Mouse (Mus musculus) retina, embryonic 14.5 days (tissue): ENCODE results near the gene Bcl2l12.
A peak's percentile ranks its signal among the peaks of the same experiment; 100 is the strongest.
"Not testable (repeated sequence)": the region's sequence is repeated elsewhere in the genome, so short reads cannot be mapped to it uniquely, and the experiment has no call there.

ENCODE experiments used
- DNase-seq: peaks from one replicate; pipeline ENCODE4 v3.0.0-alpha.2; 2015; ENCODE audit warnings: low spot score

Gene Bcl2l12

GRCm38 (mm10) chr7:44998501-44998955, at the start of gene Bcl2l12:
Gene Bcl2l12, minus strand, starts transcription at chr7:44998712.
- peak; percentile 29 for DNase-seq

- no peak for DNase-seq
Measured at GRCm38 (mm10) chr7:45047491-45047890, 49.0 kb upstream of the Bcl2l12 start.

- DNase-seq: no peak
Measured at GRCm38 (mm10) chr7:45046853-45047350, 48.4 kb upstream of the Bcl2l12 start.

DNA sequence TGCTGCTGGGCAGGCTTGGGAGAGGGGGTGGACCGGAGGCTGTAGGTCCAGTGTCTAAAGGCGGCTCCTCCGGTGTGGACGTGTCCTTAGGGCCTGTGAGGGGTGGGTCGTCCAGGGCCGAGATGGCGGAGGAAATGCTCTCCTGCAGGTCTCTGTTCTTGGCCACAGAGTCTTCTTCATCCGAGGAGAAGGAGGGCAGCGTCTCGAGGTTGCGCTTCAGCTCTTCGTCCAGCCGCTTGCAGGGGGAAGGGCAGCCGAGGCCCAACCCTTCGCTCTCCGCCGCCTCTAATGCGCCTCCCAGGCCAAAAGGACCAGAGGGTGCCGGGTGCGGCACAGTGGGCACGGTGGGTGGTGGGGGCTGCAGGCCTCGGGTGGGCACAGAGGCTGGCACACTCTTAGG, 47.2 kb upstream of the Bcl2l12 start:
- DNase-seq: no peak

GRCm38 (mm10) chr7:45043307-45043706, 44.8 kb upstream of the Bcl2l12 start:
- no peak for DNase-seq

- DNase-seq: no peak
Measured at GRCm38 (mm10) chr7:45040851-45041250, 42.3 kb upstream of the Bcl2l12 start.

DNA sequence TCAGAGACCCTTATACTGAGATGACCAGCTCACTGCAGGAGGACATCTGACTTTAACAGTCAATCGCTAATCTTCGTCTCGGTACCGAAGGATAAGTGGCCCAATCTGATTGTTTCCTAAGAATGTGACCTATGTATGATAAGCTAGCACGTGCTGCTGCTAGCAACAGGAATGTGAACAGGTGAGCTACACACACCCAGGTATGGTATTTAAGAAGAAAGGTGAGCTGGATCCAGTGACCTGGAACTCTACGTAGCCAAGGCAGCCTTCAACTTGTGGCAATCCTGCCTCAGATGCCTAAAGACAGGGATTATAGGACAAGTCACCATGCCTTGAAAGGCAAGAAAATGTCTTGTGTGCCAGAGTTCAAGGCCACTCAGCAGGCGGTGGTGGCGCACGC, 39.9 kb upstream of the Bcl2l12 start:
- no peak for DNase-seq

GRCm38 (mm10) chr7:45037720-45038361, 39.3 kb upstream of the Bcl2l12 start:
- DNase-seq: peak; percentile 64

- DNase-seq: no peak
Measured at GRCm38 (mm10) chr7:45036702-45037101, 38.2 kb upstream of the Bcl2l12 start.

DNA sequence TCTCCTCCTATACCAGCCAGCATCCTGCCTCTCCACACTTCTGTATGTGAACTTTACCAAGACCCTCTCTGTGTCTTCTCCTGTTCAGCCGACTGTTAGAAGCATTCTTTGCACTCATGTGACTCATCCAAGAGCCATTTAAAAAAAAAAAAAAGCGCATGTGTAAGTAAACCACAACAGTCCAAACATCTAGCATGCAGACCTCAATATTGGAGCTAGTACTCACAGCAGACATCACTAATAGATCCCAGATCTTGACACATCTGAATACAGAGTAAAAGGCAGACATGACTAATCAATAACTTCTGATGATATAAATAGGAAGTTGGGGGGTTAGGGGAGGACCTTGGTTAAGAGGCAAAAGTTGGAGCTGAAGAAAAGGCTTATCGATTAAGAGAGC, 37.1 kb upstream of the Bcl2l12 start:
- DNase-seq: no peak

- no peak for DNase-seq
Measured at GRCm38 (mm10) chr7:45033722-45034359, 35.3 kb upstream of the Bcl2l12 start.

DNA sequence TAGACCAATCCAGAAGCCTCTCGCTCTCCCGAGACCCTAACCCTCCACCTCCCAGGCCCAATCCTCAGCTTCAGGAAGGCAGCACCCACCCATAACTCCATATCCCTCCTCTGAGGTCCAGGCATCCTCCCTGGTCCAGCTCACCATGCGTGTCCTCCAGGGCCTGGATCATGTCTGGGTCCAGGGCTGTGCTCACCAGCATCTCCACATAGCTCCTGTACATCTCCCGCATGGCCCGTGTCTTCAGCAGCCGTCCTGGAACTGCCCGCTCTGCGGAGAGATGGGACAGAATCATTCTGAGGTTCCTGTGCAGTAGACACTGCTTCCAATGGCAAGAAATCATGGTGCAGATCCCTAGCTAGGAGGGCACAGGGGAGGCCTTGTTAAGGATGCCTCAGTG, 32.3 kb upstream of the Bcl2l12 start:
- no peak for DNase-seq

- no peak for DNase-seq
Measured at GRCm38 (mm10) chr7:45029995-45030394, 31.5 kb upstream of the Bcl2l12 start.

DNA sequence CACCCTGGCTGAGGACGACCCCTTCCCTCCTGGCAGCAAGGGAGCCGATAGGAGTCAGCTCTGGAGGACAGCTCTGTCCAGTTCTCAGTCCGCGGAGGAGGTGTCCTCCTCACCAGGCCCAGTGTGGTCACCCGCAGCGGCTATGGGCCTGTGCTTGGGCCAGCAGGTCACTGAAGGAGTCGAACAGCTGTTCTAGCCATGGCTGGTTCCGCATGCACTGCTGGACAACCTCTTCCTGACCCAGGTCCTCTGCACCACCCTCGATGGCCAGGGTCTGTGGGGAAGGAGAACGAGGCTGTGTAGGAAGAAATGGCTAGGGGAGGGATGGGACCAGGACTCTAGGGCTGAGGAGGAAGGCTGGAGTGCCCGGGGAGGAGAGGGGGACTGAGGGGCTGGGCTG, 29.8 kb upstream of the Bcl2l12 start:
- DNase-seq: no peak

GRCm38 (mm10) chr7:45027761-45028160, 29.2 kb upstream of the Bcl2l12 start:
- DNase-seq: no peak

- DNase-seq: no peak
Measured at GRCm38 (mm10) chr7:45026256-45026655, 27.7 kb upstream of the Bcl2l12 start.

DNA sequence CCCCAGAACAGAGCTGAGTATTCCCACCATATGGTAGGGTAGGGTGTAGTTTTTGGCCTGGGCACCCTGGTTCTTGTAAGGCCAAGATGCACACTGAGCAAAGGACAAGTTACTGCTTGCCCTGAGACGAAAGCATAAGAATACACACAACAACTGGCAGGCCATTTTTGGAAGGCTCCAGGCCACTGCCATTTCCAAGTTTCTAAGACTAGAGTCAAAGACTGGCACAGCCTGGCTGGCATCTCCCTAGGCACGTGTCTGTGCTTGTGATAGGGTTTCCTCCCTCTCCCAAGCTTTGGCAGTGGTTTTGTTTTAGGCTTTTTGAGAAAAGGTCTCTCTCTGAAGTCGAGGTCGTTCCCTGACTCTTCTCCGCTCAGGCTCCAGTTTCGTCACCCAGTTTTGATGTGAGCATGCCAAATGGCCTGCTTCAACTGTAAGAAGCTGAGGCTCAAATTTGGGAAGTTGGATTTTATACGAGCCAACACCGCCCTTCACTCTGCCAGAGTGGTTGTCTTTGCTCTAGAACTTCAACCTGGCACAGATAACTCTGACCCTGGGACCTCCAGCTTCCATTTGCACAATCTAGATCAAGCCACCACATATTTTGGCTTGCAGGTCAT, 27.2 kb upstream of the Bcl2l12 start:
- no peak for DNase-seq

DNA sequence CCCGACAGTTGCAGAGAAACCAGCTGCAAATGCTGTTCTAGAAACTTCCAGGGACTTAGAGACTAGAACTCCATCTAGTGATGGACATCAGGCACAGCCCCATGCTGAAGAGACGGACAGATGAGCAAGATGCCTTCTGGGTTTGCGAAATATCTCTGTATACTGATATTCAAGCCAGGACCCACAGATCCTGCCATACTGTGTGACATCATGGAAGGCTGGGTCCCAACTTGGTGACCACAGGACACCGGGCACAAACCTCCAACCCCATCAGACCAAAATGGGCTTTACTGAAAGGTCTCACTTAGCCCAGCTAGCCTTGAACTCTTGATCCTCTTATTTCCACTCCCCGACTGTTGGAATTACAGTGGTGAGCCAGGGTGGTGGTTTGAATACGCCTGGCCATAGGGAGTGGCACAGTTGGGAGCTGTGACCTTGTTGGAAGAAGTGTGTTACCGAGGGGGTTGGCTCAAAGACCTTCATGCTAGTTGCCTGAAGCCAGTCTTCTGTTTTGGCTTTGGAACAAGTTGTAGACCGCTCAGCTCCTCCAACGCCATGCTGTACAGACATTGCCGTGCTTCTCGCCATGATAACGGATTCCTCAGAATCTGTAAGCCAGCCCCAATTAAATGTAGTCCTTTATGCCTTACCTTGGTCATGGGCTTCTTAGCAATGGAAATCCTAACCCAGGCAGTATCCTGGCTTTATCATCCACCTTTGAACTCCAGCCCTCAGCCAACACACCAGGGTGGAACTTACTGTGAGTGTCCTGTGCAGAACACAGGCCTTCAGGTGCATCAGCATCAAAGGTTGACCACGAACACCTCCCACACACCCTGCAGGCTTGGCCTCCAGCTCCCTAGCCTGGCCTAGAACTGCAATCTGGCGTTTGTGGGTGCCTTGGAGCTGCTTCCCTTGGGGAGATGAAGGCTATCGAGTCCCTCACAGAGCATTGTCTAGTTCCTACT, 26.1 kb upstream of the Bcl2l12 start:
- DNase-seq: no peak

GRCm38 (mm10) chr7:45023711-45024110, 25.2 kb upstream of the Bcl2l12 start:
- not testable (repeated sequence) for DNase-seq

DNA sequence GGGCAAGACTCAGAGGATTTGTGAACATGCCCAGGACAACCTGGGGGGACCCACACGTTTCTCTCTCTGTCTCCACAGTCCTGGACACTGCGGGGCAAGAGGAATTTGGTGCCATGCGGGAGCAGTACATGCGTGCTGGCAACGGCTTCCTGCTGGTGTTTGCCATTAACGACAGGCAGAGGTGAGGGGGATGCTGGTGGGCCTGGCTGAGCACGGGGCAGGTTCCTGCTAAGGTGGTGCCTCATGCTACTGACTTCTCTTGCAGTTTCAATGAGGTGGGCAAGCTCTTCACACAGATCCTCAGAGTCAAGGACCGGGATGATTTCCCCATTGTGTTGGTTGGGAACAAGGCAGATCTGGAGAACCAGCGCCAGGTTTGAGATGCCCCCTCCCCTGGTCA, 21.7 kb upstream of the Bcl2l12 start:
- no peak for DNase-seq

GRCm38 (mm10) chr7:45019031-45019571, 20.6 kb upstream of the Bcl2l12 start:
- no peak for DNase-seq
